In the genomic region with DNA sequence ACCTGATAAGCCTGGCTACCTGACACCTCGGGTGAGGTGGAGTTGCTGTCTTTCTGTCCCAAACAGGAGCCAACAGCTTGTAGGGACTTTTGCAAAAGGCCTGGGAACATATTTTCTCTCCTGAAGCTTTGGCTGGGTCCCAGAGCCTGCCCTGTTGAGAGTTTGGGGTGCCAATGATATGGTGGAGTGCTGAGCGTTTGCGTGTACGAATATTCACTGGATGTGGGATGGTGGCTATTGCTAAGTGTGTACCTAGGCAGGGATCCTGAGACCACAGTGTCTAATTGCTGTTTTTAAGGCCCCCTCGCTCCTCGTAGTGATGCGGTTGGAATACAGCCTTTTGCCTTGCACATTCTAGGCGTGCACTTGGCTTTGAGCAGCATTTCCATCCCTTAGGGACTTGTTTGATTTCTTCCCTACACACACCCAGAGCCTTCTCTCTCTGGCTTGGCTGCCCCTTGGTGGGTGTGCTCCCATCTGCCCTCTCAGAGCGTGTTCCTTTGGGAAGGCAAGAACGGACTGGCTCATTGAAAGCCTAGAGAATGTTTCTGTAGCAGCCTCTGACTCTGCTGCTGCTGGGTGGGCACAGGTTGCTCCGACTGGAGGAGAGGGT, we compare ENCODE assay signal across 9 mouse cellular contexts. TPM values are rescaled to one million over a fixed set of nuclear protein-coding genes. Genes with fewer than 3 reads are reported as not detected.
DNase-seq lines count a peak whose midpoint lies in the region; ATAC-seq and TF ChIP-seq lines count a peak whose summit lies in the region.
"Had no signal": no experiment of that assay in that cellular context is flagged by ENCODE, and none has a peak within 500 bp of the region (broad histone marks: within the 10 kb centered on the region; RNA-seq: fewer than 3 reads in every experiment).

No protein-coding gene starts in this region.

- H3K4me1 ChIP-seq in kidney, embryonic 16.5 days (ENCODE audit: insufficient read depth, low read length): peaks cover 37% of the 10 kb centered on the region
- H3K4me1 ChIP-seq in bone marrow, adult 2 months (ENCODE audit: control insufficient read depth, insufficient read depth, low read length): peaks cover 7% of the 10 kb centered on the region
- H3K4me1 ChIP-seq in heart, embryonic 15.5 days (replicated peaks): peaks cover 48% of the 10 kb centered on the region
- peaks cover 65% of the 10 kb centered on the region for H3K4me1 ChIP-seq in liver, embryonic 15.5 days (replicated peaks)

- H3K27ac ChIP-seq in kidney, embryonic 16.5 days (ENCODE audit: low read length): peak overlapping the region; percentile 11
- H3K27ac ChIP-seq in bone marrow, adult 2 months (ENCODE audit: control insufficient read depth, insufficient read depth, low read depth, low read length, poor library complexity): peak overlapping the region; percentile 97
- peak overlapping the region; percentile 89 for H3K27ac ChIP-seq in heart, embryonic 15.5 days
- H3K27ac ChIP-seq in liver, embryonic 15.5 days (replicated peaks): peak overlapping the region; percentile 89

- no peak for TF ChIP-seq CTCF in bone marrow, adult 2 months (IDR thresholded peaks at IDR 0.05; ENCODE audit: control insufficient read depth, insufficient read depth, low read length)

- no peaks in the 10 kb centered on the region for H3K36me3 ChIP-seq in kidney, embryonic 16.5 days (ENCODE audit: insufficient read depth, low read length)
- H3K36me3 ChIP-seq in heart, embryonic 15.5 days: peaks cover 7% of the 10 kb centered on the region
- H3K36me3 ChIP-seq in liver, embryonic 15.5 days (replicated peaks): peaks cover 9% of the 10 kb centered on the region; the same call in 1 of the 2 replicates

- DNase-seq in kidney, postnatal 36 days: no peak
- no peak for DNase-seq in ovary, adult 18-20 months (ENCODE audit: low spot score)
- no peak for DNase-seq in adrenal gland, postnatal 4 days (ENCODE audit: low spot score in 2 of 2)

- H3K9ac ChIP-seq in kidney, embryonic 16.5 days (replicated peaks; ENCODE audit: low read length): peak overlapping the region; percentile 88
- H3K9ac ChIP-seq in heart, embryonic 15.5 days: peak overlapping the region; percentile 78
- peak overlapping the region; percentile 91 for H3K9ac ChIP-seq in liver, embryonic 15.5 days

- no peaks in the 10 kb centered on the region for H3K9me3 ChIP-seq in kidney, embryonic 16.5 days (ENCODE audit: low read length)
- H3K9me3 ChIP-seq in heart, embryonic 15.5 days (replicated peaks): no peaks in the 10 kb centered on the region
- no peaks in the 10 kb centered on the region for H3K9me3 ChIP-seq in liver, embryonic 15.5 days (replicated peaks)

- TF ChIP-seq POLR2A in bone marrow, adult 2 months (IDR thresholded peaks at IDR 0.05; ENCODE audit: borderline replicate concordance, control insufficient read depth, low read depth, low read length): no peak

- H3K27me3 ChIP-seq in kidney, embryonic 16.5 days (ENCODE audit: insufficient read depth, low read length): peaks cover 4% of the 10 kb centered on the region
- H3K27me3 ChIP-seq in heart, embryonic 15.5 days: 0 out of 2 replicates have a peak, but pooled peaks cover under 1% of the 10 kb centered on the region
- H3K27me3 ChIP-seq in liver, embryonic 15.5 days: no peaks in the 10 kb centered on the region

- ATAC-seq in kidney, embryonic 16.5 days (ENCODE audit: low FRiP score, low TSS enrichment): no peak
- no peak for ATAC-seq in heart, embryonic 15.5 days (replicated peaks; ENCODE audit: insufficient number of reproducible peaks, insufficient read depth, low FRiP score, low read depth)
- ATAC-seq in liver, embryonic 15.5 days (ENCODE audit: insufficient read depth): no peak
- ATAC-seq in frontal cortex, adult (ENCODE audit: low TSS enrichment): no peak

- H3K4me3 ChIP-seq in kidney, embryonic 16.5 days (ENCODE audit: low read length): peak overlapping the region; percentile 92
- peak overlapping the region; percentile 97 for H3K4me3 ChIP-seq in bone marrow, adult 2 months (replicated peaks; ENCODE audit: control insufficient read depth, low read depth, low read length)
- peak overlapping the region; percentile 85 for H3K4me3 ChIP-seq in heart, embryonic 15.5 days
- peak overlapping the region; percentile 92 for H3K4me3 ChIP-seq in liver, embryonic 15.5 days (replicated peaks)

- WGBS in kidney, embryonic 16.5 days: 44% methylated on average over 11 of the region's 11 CpGs
- 42% methylated on average over 11 of the region's 11 CpGs for WGBS in bone marrow, adult 2 months
- WGBS in heart, embryonic 15.5 days: 39% methylated on average over 11 of the region's 11 CpGs
- 56% methylated on average over 11 of the region's 11 CpGs for WGBS in liver, embryonic 15.5 days (ENCODE audit: insufficient replicate concordance)

- H3K4me2 ChIP-seq in kidney, embryonic 16.5 days (replicated peaks; ENCODE audit: low read depth, low read length): peak overlapping the region; percentile 94
- H3K4me2 ChIP-seq in heart, embryonic 15.5 days: peak overlapping the region; percentile 95
- H3K4me2 ChIP-seq in liver, embryonic 15.5 days: peak overlapping the region; percentile 96

RNA-seq across cellular contexts. Expression of a gene that starts 1.0 kb away (rescaled TPM):
- 11.8 and 13.1 TPM in 2 replicates for polyA plus RNA-seq in kidney, embryonic 16.5 days (2015; fragmentation: Nextera tagmentation; extraction: Ambion mirVana)
- polyA plus RNA-seq in bone marrow, adult 2 months (2011; ENCODE audit: insufficient read depth, insufficient read length, low replicate concordance, missing spikeins): 20.7 and 32.8 TPM in 2 replicates
- polyA plus RNA-seq in heart, embryonic 15.5 days (2015; fragmentation: Nextera tagmentation; extraction: Ambion mirVana): 10.0 and 12.1 TPM in 2 replicates
- polyA plus RNA-seq in liver, embryonic 15.5 days (2015; fragmentation: Nextera tagmentation; extraction: Ambion mirVana): 8.0 and 9.3 TPM in 2 replicates
- total RNA-seq in adrenal gland, postnatal 4 days (2021): 10 to 100 TPM; 32.2 to 33.0 TPM

RNA-seq across cellular contexts. Expression of a gene that starts 8.3 kb away (rescaled TPM):
- 1.2 TPM in 2 replicates for polyA plus RNA-seq in kidney, embryonic 16.5 days (2015; fragmentation: Nextera tagmentation; extraction: Ambion mirVana)
- 2.6 TPM in 2 replicates for polyA plus RNA-seq in bone marrow, adult 2 months (2011; ENCODE audit: insufficient read depth, insufficient read length, low replicate concordance, missing spikeins)
- 1.0 and 1.5 TPM in 2 replicates for polyA plus RNA-seq in heart, embryonic 15.5 days (2015; fragmentation: Nextera tagmentation; extraction: Ambion mirVana)
- 4.8 and 5.2 TPM in 2 replicates for polyA plus RNA-seq in liver, embryonic 15.5 days (2015; fragmentation: Nextera tagmentation; extraction: Ambion mirVana)
- total RNA-seq in adrenal gland, postnatal 4 days (2021): 1 to 10 TPM; 1.4 to 2.7 TPM
- total RNA-seq: neutrophil, adult 5-6 weeks had no signal

RNA-seq across cellular contexts. Expression of a gene that starts 39.0 kb away (rescaled TPM):
- polyA plus RNA-seq in kidney, embryonic 16.5 days (2015; fragmentation: Nextera tagmentation; extraction: Ambion mirVana): 111 TPM in 2 replicates
- 32.3 and 48.1 TPM in 2 replicates for polyA plus RNA-seq in bone marrow, adult 2 months (2011; ENCODE audit: insufficient read depth, insufficient read length, low replicate concordance, missing spikeins)
- polyA plus RNA-seq in heart, embryonic 15.5 days (2015; fragmentation: Nextera tagmentation; extraction: Ambion mirVana): 42.1 and 57.9 TPM in 2 replicates
- 93.6 and 108 TPM in 2 replicates for polyA plus RNA-seq in liver, embryonic 15.5 days (2015; fragmentation: Nextera tagmentation; extraction: Ambion mirVana)
- 10 to 100 TPM; 43.6 to 43.7 TPM for total RNA-seq in adrenal gland, postnatal 4 days (2021)

RNA-seq across cellular contexts. Expression of a gene that starts 50.2 kb away (rescaled TPM):
- polyA plus RNA-seq in kidney, embryonic 16.5 days (2015; fragmentation: Nextera tagmentation; extraction: Ambion mirVana): 0.12 TPM in 1 of 2 replicates, not detected in the other
- polyA plus RNA-seq in bone marrow, adult 2 months (2011; ENCODE audit: insufficient read depth, insufficient read length, low replicate concordance, missing spikeins): 1.4 TPM in 1 of 2 replicates, not detected in the other
- 0.05 and 0.14 TPM in 2 replicates for polyA plus RNA-seq in heart, embryonic 15.5 days (2015; fragmentation: Nextera tagmentation; extraction: Ambion mirVana)
- polyA plus RNA-seq in liver, embryonic 15.5 days (2015; fragmentation: Nextera tagmentation; extraction: Ambion mirVana): not detected in 2 replicates
- under 1 TPM; 0.39 to 0.45 TPM for total RNA-seq in adrenal gland, postnatal 4 days (2021)
- total RNA-seq: neutrophil, adult 5-6 weeks had no signal

Comparison
In these comparisons a context has a peak if more than half of its experiments do, and no peak if none do; other contexts are left out.
1. H3K27ac ChIP-seq: peak in every context shown above with its lines; median percentile 97 in bone marrow, adult 2 months; 89 in heart, embryonic 15.5 days; 89 in liver, embryonic 15.5 days; 11 in kidney, embryonic 16.5 days.